Mouse (Mus musculus): ENCODE data around the gene St3gal4. TPM values are rescaled to one million over a fixed set of nuclear protein-coding genes. Genes with fewer than 3 reads are reported as not detected.
A peak's percentile ranks its signal among the peaks of the same experiment; 100 is the strongest.

Gene St3gal4
- polyA plus RNA-seq, 2 experiments = 14.5 to 35.6 TPM

DNA sequence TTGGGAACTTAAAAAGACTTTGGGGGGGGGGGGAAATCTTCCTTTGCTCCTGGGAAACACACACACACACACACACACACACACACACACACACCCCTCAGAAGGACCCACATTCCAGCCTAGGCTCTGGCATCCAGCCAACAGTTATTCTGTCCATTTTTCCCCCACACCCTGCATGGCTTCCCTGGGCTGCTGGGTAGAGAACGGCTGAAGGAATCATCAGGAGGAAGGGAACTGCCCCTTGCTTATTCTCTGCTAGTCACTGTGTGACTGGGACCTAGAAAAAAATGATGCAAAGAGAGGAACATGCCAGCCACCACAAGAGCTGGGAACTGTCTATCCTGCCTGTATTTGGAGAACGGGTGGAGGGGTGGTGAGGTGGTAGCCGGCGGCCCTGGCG is 101.0 kb downstream of the St3gal4 start:
- ATAC-seq (ENCODE audit: low FRiP score, low read depth) (no peak), DNase-seq (ENCODE audit: low spot score) (no peak)
- no peaks in the 10 kb centered on the region for H3K9me3 ChIP-seq (ENCODE audit: control insufficient read depth, low read length)
- H3K36me3 ChIP-seq (ENCODE audit: control insufficient read depth, insufficient read depth, low read length) = no peaks in the 10 kb centered on the region
- H3K27ac ChIP-seq (replicated peaks; ENCODE audit: low read depth, low read length) = no peak overlapping the region
- TF ChIP-seq POLR2A (IDR thresholded peaks at IDR 0.05; ENCODE audit: borderline replicate concordance, extremely low read depth, insufficient read depth, insufficient read length) = no peak
- H3K9ac ChIP-seq (ENCODE audit: low read depth, low read length, severe bottlenecking) = no peak overlapping the region
- H3K4me3 ChIP-seq (replicated peaks; ENCODE audit: low read length) = no peak overlapping the region
- H3K4me1 ChIP-seq (ENCODE audit: control insufficient read depth, insufficient read depth, low read length) = peaks cover 19% of the 10 kb centered on the region
- peak overlapping the region; percentile 29; the same call in 1 of the 2 replicates for H3K4me2 ChIP-seq (replicated peaks; ENCODE audit: low read depth, low read length, severe bottlenecking)
- 24% methylated on average over 5 of the region's 5 CpGs for WGBS
- H3K27me3 ChIP-seq (ENCODE audit: control insufficient read depth, insufficient read depth, low read length) = no peaks in the 10 kb centered on the region

DNA sequence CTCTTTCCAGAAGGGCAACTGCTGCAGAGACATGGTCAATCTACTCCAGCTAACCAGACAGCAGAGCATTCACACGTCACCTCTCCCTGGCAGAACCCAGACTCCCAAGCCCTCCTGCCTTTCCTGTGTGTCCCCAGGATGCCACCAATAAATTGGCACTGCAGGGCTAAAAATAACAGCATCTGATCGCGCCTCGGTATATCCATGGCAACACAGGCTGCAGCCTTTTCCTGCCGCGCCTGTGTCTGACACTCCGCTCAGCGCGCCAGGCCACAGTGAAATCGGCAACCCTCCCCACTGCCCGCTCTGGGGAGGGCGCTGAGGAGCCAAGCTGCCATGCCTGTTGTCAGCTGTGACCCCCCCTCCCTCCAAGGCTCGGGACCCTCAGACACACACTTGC is 101.5 kb downstream of the St3gal4 start:
- Histone ChIP-seq H3K4me3 (replicated peaks; ENCODE audit: low read length) (no peak overlapping the region), H3K4me1 (ENCODE audit: control insufficient read depth, insufficient read depth, low read length) (peaks cover 19% of the 10 kb centered on the region), H3K4me2 (replicated peaks; ENCODE audit: low read depth, low read length, severe bottlenecking) (peak overlapping the region; percentile 29; the same call in 1 of the 2 replicates), H3K27ac (replicated peaks; ENCODE audit: low read depth, low read length) (no peak overlapping the region), H3K27me3 (ENCODE audit: control insufficient read depth, insufficient read depth, low read length) (no peaks in the 10 kb centered on the region), H3K9me3 (ENCODE audit: control insufficient read depth, low read length) (no peaks in the 10 kb centered on the region), H3K36me3 (ENCODE audit: control insufficient read depth, insufficient read depth, low read length) (no peaks in the 10 kb centered on the region), H3K9ac (ENCODE audit: low read depth, low read length, severe bottlenecking) (0 out of 2 replicates have a peak overlapping the region, but pooled peaks have one; percentile 25)
- TF ChIP-seq POLR2A (IDR thresholded peaks at IDR 0.05; ENCODE audit: borderline replicate concordance, extremely low read depth, insufficient read depth, insufficient read length) = no peak
- WGBS = 1% methylated on average over 13 of the region's 13 CpGs
- ATAC-seq (ENCODE audit: low FRiP score, low read depth) (0 out of 2 replicates have a peak, but pooled peaks have one; percentile 27), DNase-seq (ENCODE audit: low spot score) (no peak)

- no peaks in the 10 kb centered on the region for H3K9me3 ChIP-seq (ENCODE audit: control insufficient read depth, low read length)
- H3K27ac ChIP-seq (replicated peaks; ENCODE audit: low read depth, low read length) = no peak overlapping the region
- no peak for DNase-seq (ENCODE audit: low spot score)
- H3K4me3 ChIP-seq (replicated peaks; ENCODE audit: low read length) = no peak overlapping the region
- H3K27me3 ChIP-seq (ENCODE audit: control insufficient read depth, insufficient read depth, low read length) = no peaks in the 10 kb centered on the region
- no peak overlapping the region for H3K4me2 ChIP-seq (replicated peaks; ENCODE audit: low read depth, low read length, severe bottlenecking)
- WGBS = 46% methylated on average over 4 of the region's 4 CpGs
- no peak for TF ChIP-seq POLR2A (IDR thresholded peaks at IDR 0.05; ENCODE audit: borderline replicate concordance, extremely low read depth, insufficient read depth, insufficient read length)
- peaks cover 19% of the 10 kb centered on the region for H3K4me1 ChIP-seq (ENCODE audit: control insufficient read depth, insufficient read depth, low read length)
- no peak overlapping the region for H3K9ac ChIP-seq (ENCODE audit: low read depth, low read length, severe bottlenecking)
- ATAC-seq (ENCODE audit: low FRiP score, low read depth) = no peak
- H3K36me3 ChIP-seq (ENCODE audit: control insufficient read depth, insufficient read depth, low read length) = no peaks in the 10 kb centered on the region
Observed at GRCm38 (mm10) chr9:35016762-35017161, 102.3 kb downstream of the St3gal4 start.

GRCm38 (mm10) chr9:35007697-35008341 is 111.2 kb downstream of the St3gal4 start:
- Histone ChIP-seq H3K4me3 (replicated peaks; ENCODE audit: low read length) (no peak overlapping the region), H3K27me3 (ENCODE audit: control insufficient read depth, insufficient read depth, low read length) (no peaks in the 10 kb centered on the region), H3K9me3 (ENCODE audit: control insufficient read depth, low read length) (no peaks in the 10 kb centered on the region), H3K36me3 (ENCODE audit: control insufficient read depth, insufficient read depth, low read length) (no peaks in the 10 kb centered on the region), H3K4me2 (replicated peaks; ENCODE audit: low read depth, low read length, severe bottlenecking) (no peak overlapping the region), H3K9ac (ENCODE audit: low read depth, low read length, severe bottlenecking) (no peak overlapping the region), H3K27ac (replicated peaks; ENCODE audit: low read depth, low read length) (no peak overlapping the region), H3K4me1 (ENCODE audit: control insufficient read depth, insufficient read depth, low read length) (0 out of 2 replicates have a peak, but pooled peaks cover 3% of the 10 kb centered on the region)
- 77% methylated on average over 14 of the region's 14 CpGs for WGBS
- ATAC-seq (ENCODE audit: low FRiP score, low read depth) (no peak), DNase-seq (ENCODE audit: low spot score) (no peak)
- no peak for TF ChIP-seq POLR2A (IDR thresholded peaks at IDR 0.05; ENCODE audit: borderline replicate concordance, extremely low read depth, insufficient read depth, insufficient read length)

DNA sequence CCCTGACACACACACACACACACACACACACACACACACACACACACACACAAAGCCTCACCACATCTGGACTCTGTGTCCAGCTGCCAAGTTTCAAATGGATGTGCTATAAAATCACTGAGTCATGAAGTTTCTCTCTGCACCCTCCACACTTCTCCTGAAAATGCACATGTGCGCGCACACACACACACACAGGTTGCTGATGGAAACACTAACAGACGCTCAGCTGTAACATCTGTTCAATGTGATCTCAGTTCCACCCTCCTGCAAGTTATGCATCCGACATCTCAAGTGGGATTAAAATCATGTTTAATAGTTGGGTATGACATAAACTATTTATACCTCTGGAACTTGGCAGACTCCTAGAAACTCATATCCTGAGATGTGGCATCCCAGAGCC is 115.0 kb downstream of the St3gal4 start:
- H3K4me2 ChIP-seq (replicated peaks; ENCODE audit: low read depth, low read length, severe bottlenecking) = no peak overlapping the region
- no peak overlapping the region for H3K27ac ChIP-seq (replicated peaks; ENCODE audit: low read depth, low read length)
- DNase-seq (ENCODE audit: low spot score) (peak; percentile 49), ATAC-seq (ENCODE audit: low FRiP score, low read depth) (peak; percentile 87)
- H3K9me3 ChIP-seq (ENCODE audit: control insufficient read depth, low read length) = no peaks in the 10 kb centered on the region
- TF ChIP-seq POLR2A (IDR thresholded peaks at IDR 0.05; ENCODE audit: borderline replicate concordance, extremely low read depth, insufficient read depth, insufficient read length) = no peak
- H3K9ac ChIP-seq (ENCODE audit: low read depth, low read length, severe bottlenecking) = no peak overlapping the region
- 36% methylated on average over 4 of the region's 4 CpGs for WGBS
- no peaks in the 10 kb centered on the region for H3K36me3 ChIP-seq (ENCODE audit: control insufficient read depth, insufficient read depth, low read length)
- H3K4me1 ChIP-seq (ENCODE audit: control insufficient read depth, insufficient read depth, low read length) = 0 out of 2 replicates have a peak, but pooled peaks cover 3% of the 10 kb centered on the region
- no peaks in the 10 kb centered on the region for H3K27me3 ChIP-seq (ENCODE audit: control insufficient read depth, insufficient read depth, low read length)
- H3K4me3 ChIP-seq (replicated peaks; ENCODE audit: low read length) = no peak overlapping the region
